Mouse (Mus musculus): ENCODE data around the gene Psmb5. TPM values are rescaled to one million over a fixed set of nuclear protein-coding genes. Genes with fewer than 3 reads are reported as not detected.

The Psmb5 gene
- polyA plus RNA-seq, 1 experiment: 146 TPM

GRCm38 (mm10) chr14:54646455-54646854 is 28.6 kb upstream of the Psmb5 start:
- DNase-seq: no peak
- Histone ChIP-seq H3K4me1 (ENCODE audit: control insufficient read depth, insufficient read depth, low read length) (no peaks in the 10 kb centered on the region), H3K4me3 (replicated peaks; ENCODE audit: extremely low read depth, low read depth, low read length) (no peak overlapping the region)
- WGBS: 88% methylated on average over 17 of the region's 17 CpGs
- no peak for TF ChIP-seq POLR2A (IDR thresholded peaks at IDR 0.05; ENCODE audit: borderline replicate concordance, extremely low read depth, low read depth, low read length)
- TF ChIP-seq CTCF (IDR thresholded peaks at IDR 0.05; ENCODE audit: insufficient read depth, low read length): no peak

GRCm38 (mm10) chr14:54644294-54644693 is 26.5 kb upstream of the Psmb5 start:
- DNase-seq: no peak
- TF ChIP-seq CTCF (IDR thresholded peaks at IDR 0.05; ENCODE audit: insufficient read depth, low read length): no peak
- no peak for TF ChIP-seq POLR2A (IDR thresholded peaks at IDR 0.05; ENCODE audit: borderline replicate concordance, extremely low read depth, low read depth, low read length)
- H3K4me3 ChIP-seq (replicated peaks; ENCODE audit: extremely low read depth, low read depth, low read length): no peak overlapping the region
- 70% methylated on average over 9 of the region's 9 CpGs for WGBS
- H3K4me1 ChIP-seq (ENCODE audit: control insufficient read depth, insufficient read depth, low read length): no peaks in the 10 kb centered on the region

GRCm38 (mm10) chr14:54643011-54643410 is 25.2 kb upstream of the Psmb5 start:
- no peak for TF ChIP-seq CTCF (IDR thresholded peaks at IDR 0.05; ENCODE audit: insufficient read depth, low read length)
- no peak for TF ChIP-seq POLR2A (IDR thresholded peaks at IDR 0.05; ENCODE audit: borderline replicate concordance, extremely low read depth, low read depth, low read length)
- no peak for DNase-seq
- Histone ChIP-seq H3K4me1 (ENCODE audit: control insufficient read depth, insufficient read depth, low read length) (no peaks in the 10 kb centered on the region), H3K4me3 (replicated peaks; ENCODE audit: extremely low read depth, low read depth, low read length) (no peak overlapping the region)
- 81% methylated on average over 2 of the region's 2 CpGs for WGBS

- no peak for DNase-seq
- TF ChIP-seq CTCF (IDR thresholded peaks at IDR 0.05; ENCODE audit: insufficient read depth, low read length) (no peak), POLR2A (IDR thresholded peaks at IDR 0.05; ENCODE audit: borderline replicate concordance, extremely low read depth, low read depth, low read length) (no peak)
- Histone ChIP-seq H3K4me1 (ENCODE audit: control insufficient read depth, insufficient read depth, low read length) (no peaks in the 10 kb centered on the region), H3K4me3 (replicated peaks; ENCODE audit: extremely low read depth, low read depth, low read length) (no peak overlapping the region)
- WGBS: 86% methylated on average over 25 of the region's 25 CpGs
Observed at GRCm38 (mm10) chr14:54642224-54642944, 24.6 kb upstream of the Psmb5 start.

- peak within 1 kb of the TSS; percentile 66 for H3K4me3 ChIP-seq (replicated peaks; ENCODE audit: extremely low read depth, low read depth, low read length)
- WGBS: 1% methylated on average over 52 of the region's 52 CpGs
- DNase-seq: peak; percentile 87
- TF ChIP-seq CTCF (IDR thresholded peaks at IDR 0.05; ENCODE audit: insufficient read depth, low read length) (peak; percentile 77), POLR2A (IDR thresholded peaks at IDR 0.05; ENCODE audit: borderline replicate concordance, extremely low read depth, low read depth, low read length) (peak; percentile 23; the same call in 1 of the 2 replicates)
- no peaks in the 10 kb centered on the region for H3K4me1 ChIP-seq (ENCODE audit: control insufficient read depth, insufficient read depth, low read length)
Observed at GRCm38 (mm10) chr14:54641305-54641969, 23.6 kb upstream of the Psmb5 start, which contains the start of gene Cdh24. Gene Cdh24, minus strand, starts transcription at chr14:54641364.

- 2% methylated on average over 28 of the region's 28 CpGs for WGBS
- Histone ChIP-seq H3K4me3 (replicated peaks; ENCODE audit: extremely low read depth, low read depth, low read length) (peak within 1 kb of the TSS; percentile 66), H3K4me1 (ENCODE audit: control insufficient read depth, insufficient read depth, low read length) (no peaks in the 10 kb centered on the region)
- no peak for TF ChIP-seq CTCF (IDR thresholded peaks at IDR 0.05; ENCODE audit: insufficient read depth, low read length)
- TF ChIP-seq POLR2A (IDR thresholded peaks at IDR 0.05; ENCODE audit: borderline replicate concordance, extremely low read depth, low read depth, low read length): no peak
- DNase-seq: no peak
Observed at GRCm38 (mm10) chr14:54640946-54641304, 23.1 kb upstream of the Psmb5 start, which contains the start of gene Gm17606. Gene Gm17606, plus strand, starts transcription at chr14:54640952.

GRCm38 (mm10) chr14:54640121-54640520 is 22.3 kb upstream of the Psmb5 start:
- no peak overlapping the region for H3K4me3 ChIP-seq (replicated peaks; ENCODE audit: extremely low read depth, low read depth, low read length)
- no peaks in the 10 kb centered on the region for H3K4me1 ChIP-seq (ENCODE audit: control insufficient read depth, insufficient read depth, low read length)
- 58% methylated on average over 4 of the region's 4 CpGs for WGBS
- TF ChIP-seq CTCF (IDR thresholded peaks at IDR 0.05; ENCODE audit: insufficient read depth, low read length): no peak
- no peak for TF ChIP-seq POLR2A (IDR thresholded peaks at IDR 0.05; ENCODE audit: borderline replicate concordance, extremely low read depth, low read depth, low read length)
- DNase-seq: no peak

- DNase-seq: no peak
- no peak for TF ChIP-seq POLR2A (IDR thresholded peaks at IDR 0.05; ENCODE audit: borderline replicate concordance, extremely low read depth, low read depth, low read length)
- TF ChIP-seq CTCF (IDR thresholded peaks at IDR 0.05; ENCODE audit: insufficient read depth, low read length): no peak
- WGBS: 57% methylated on average over 5 of the region's 5 CpGs
- no peak overlapping the region for H3K4me3 ChIP-seq (replicated peaks; ENCODE audit: extremely low read depth, low read depth, low read length)
- H3K4me1 ChIP-seq (ENCODE audit: control insufficient read depth, insufficient read depth, low read length): no peaks in the 10 kb centered on the region
Observed at GRCm38 (mm10) chr14:54638210-54638609, 20.4 kb upstream of the Psmb5 start.

- WGBS: 47% methylated on average over 8 of the region's 8 CpGs
- peak; percentile 56 for DNase-seq
- H3K4me1 ChIP-seq (ENCODE audit: control insufficient read depth, insufficient read depth, low read length): no peaks in the 10 kb centered on the region
- TF ChIP-seq POLR2A (IDR thresholded peaks at IDR 0.05; ENCODE audit: borderline replicate concordance, extremely low read depth, low read depth, low read length): no peak
- TF ChIP-seq CTCF (IDR thresholded peaks at IDR 0.05; ENCODE audit: insufficient read depth, low read length): peak; percentile 93
- no peak overlapping the region for H3K4me3 ChIP-seq (replicated peaks; ENCODE audit: extremely low read depth, low read depth, low read length)
Observed at GRCm38 (mm10) chr14:54636954-54637353, 19.1 kb upstream of the Psmb5 start.

GRCm38 (mm10) chr14:54634182-54634581 is 16.4 kb upstream of the Psmb5 start:
- TF ChIP-seq POLR2A (IDR thresholded peaks at IDR 0.05; ENCODE audit: borderline replicate concordance, extremely low read depth, low read depth, low read length) (no peak), CTCF (IDR thresholded peaks at IDR 0.05; ENCODE audit: insufficient read depth, low read length) (no peak)
- 67% methylated on average over 4 of the region's 4 CpGs for WGBS
- no peak for DNase-seq

More at GRCm38 (mm10) chr14:54634182-54634581, 16.4 kb upstream of the Psmb5 start:
- Histone ChIP-seq H3K4me3 (replicated peaks; ENCODE audit: extremely low read depth, low read depth, low read length) (no peak overlapping the region), H3K4me1 (ENCODE audit: control insufficient read depth, insufficient read depth, low read length) (no peaks in the 10 kb centered on the region)

Data from lung, adult 2 months (tissue).